Mouse (Mus musculus) embryonic facial prominence, embryonic 11.5 days (tissue): ENCODE results near the gene Mgmt. TPM values are rescaled to one million over a fixed set of nuclear protein-coding genes. Genes with fewer than 3 reads are reported as not detected.

Experiments used
- ATAC-seq: fragments of 200-750 bp; cut with Nextera tagmentation; replicated peaks from 2 replicates; pipeline ENCODE4 v1.8.0; 2017; ENCODE audit warnings: low read depth; ENCODE audit not compliant: insufficient number of reproducible peaks, low FRiP score, low TSS enrichment
- DNase-seq: peaks from one replicate; pipeline ENCODE4 v3.0.0-alpha.2; 2015; ENCODE audit warnings: low spot score
- H3K27ac ChIP-seq: fragments of 300-500 bp; sonication (generic); replicated peaks from 2 replicates; pipeline ENCODE4 v1.5.1; 2014; ENCODE audit warnings: mild to moderate bottlenecking, low read depth, low read length, control low read depth
- H3K27me3 ChIP-seq: fragments of 300-500 bp; sonication (generic); 2 replicates; pipeline ENCODE4 v1.6.1; 2014; ENCODE audit warnings: mild to moderate bottlenecking, low read length, moderate library complexity, mixed read lengths; ENCODE audit not compliant: control insufficient read depth, insufficient read depth
- H3K36me3 ChIP-seq: fragments of 300-500 bp; sonication (generic); replicated peaks from 2 replicates; pipeline ENCODE4 v1.6.1; 2014; ENCODE audit warnings: low read depth, mild to moderate bottlenecking, low read length, moderate library complexity, mixed read lengths; ENCODE audit not compliant: control insufficient read depth, insufficient read depth
- H3K4me1 ChIP-seq: fragments of 300-500 bp; sonication (generic); 2 replicates; pipeline ENCODE4 v1.6.1; 2014; ENCODE audit warnings: low read length, mixed read lengths; ENCODE audit not compliant: control insufficient read depth, insufficient read depth
- H3K4me2 ChIP-seq: fragments of 300-500 bp; sonication (generic); 2 replicates; pipeline ENCODE4 v1.6.1; 2014; ENCODE audit warnings: low read depth, mild to moderate bottlenecking, control low read depth, low read length, moderate library complexity
- H3K4me3 ChIP-seq: fragments of 300-500 bp; sonication (generic); 2 replicates; pipeline ENCODE4 v1.5.1; 2014; ENCODE audit warnings: low read depth, low read length, control low read depth
- H3K9ac ChIP-seq: fragments of 300-500 bp; sonication (generic); replicated peaks from 2 replicates; pipeline ENCODE4 v1.6.1; 2014; ENCODE audit warnings: mild to moderate bottlenecking, control low read depth, low read length
- H3K9me3 ChIP-seq: fragments of 300-500 bp; sonication (generic); replicated peaks from 2 replicates; pipeline ENCODE4 v1.6.1; 2016; ENCODE audit warnings: mild to moderate bottlenecking, low read length, inconsistent platforms, mixed read lengths; ENCODE audit not compliant: control insufficient read depth
- WGBS: fragments of 180-500 bp; shearing (Covaris S2); extraction: QIAGEN DNeasy Blood & Tissue Kit; methylation state at CpG from one replicate; pipeline ENCODE4 v1.1.7; 2014; 5-methylcytosine and 5-hydroxymethylcytosine counted together
- polyA plus RNA-seq: library from polyadenylated mRNA; unstranded; fragments of >200 nt; fragmentation: Nextera tagmentation; extraction: Ambion mirVana; gene quantifications from 2 replicates; pipeline ENCODE4 v1.2.1, GENCODE M21; 2014

Gene Mgmt
- polyA plus RNA-seq, 1 experiment from 2014 or later, result 5.0 TPM

DNA sequence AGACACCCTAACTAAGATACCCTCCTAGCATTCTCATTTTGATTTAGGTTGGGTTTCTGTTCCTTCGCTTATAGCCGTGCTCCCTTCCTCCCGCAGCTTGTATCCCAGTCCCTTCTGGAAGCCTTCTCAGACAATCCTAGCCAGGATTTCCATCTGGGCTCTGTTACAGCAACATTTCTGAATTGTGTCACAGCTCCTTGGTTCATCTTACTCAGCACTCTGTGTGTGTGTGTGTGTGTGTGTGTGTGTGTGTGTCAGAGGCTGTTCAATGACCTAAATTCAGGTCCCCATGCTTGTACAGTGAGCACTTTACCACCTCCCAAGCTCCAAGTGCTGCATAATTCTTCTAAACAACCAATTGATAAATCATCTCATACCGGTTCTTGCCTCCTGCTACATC is 14.0 kb upstream of the Mgmt start:
- DNase-seq (no peak), ATAC-seq (no peak)
- Histone ChIP-seq H3K9me3 (no peaks in the 10 kb centered on the region), H3K9ac (no peak overlapping the region), H3K4me1 (no peaks in the 10 kb centered on the region), H3K27ac (no peak overlapping the region), H3K4me3 (no peak overlapping the region), H3K4me2 (no peak overlapping the region), H3K36me3 (no peaks in the 10 kb centered on the region), H3K27me3 (no peaks in the 10 kb centered on the region)
- WGBS, result 91% methylated on average over 4 of the region's 4 CpGs

DNA sequence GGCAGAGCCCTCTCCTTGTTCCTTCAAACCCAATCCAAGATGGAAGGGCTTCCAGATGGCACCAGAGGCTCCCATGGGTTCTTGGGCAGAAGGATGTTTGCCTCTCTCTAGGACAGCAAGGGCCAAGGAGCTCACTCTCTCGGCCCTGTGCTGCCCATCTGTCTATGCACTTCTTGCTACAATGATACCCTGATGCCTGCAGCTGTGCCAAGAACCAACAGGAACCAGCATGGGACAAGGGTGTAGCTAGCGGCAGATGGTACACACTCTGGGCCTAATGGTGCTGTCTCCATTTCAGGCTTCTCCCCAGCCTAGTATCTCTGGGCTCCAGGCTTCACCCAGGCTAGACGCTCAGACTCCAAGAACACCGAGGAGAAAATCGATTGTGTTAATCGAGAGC is 6.3 kb upstream of the Mgmt start:
- WGBS, result 92% methylated on average over 6 of the region's 6 CpGs
- Histone ChIP-seq H3K9me3 (no peaks in the 10 kb centered on the region), H3K27ac (no peak overlapping the region), H3K36me3 (no peaks in the 10 kb centered on the region), H3K4me2 (no peak overlapping the region), H3K4me3 (no peak overlapping the region), H3K9ac (no peak overlapping the region), H3K27me3 (no peaks in the 10 kb centered on the region), H3K4me1 (no peaks in the 10 kb centered on the region)
- DNase-seq (no peak), ATAC-seq (no peak)

DNA sequence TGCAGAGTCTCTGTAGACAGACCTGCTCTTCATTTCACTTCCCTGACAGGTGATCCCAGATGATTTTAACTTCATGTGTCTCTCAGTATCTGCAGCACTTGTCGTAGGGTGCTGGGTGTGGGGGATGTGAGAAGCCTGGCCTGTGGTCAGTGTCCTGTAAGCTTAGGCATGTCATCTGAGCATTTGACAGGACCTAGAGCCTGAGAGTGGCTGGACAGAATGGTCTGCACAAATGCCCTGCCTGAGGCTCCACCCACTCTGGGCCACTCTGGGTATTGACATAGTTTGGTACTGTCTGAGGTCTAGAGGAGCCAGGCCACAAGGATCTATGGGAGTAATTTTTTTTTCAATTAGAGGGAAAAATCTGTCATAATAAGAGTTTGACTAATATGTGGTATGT is 942 bp downstream of the Mgmt start:
- WGBS, result 86% methylated on average over 1 of the region's 1 CpGs
- Histone ChIP-seq H3K4me2 (no peak overlapping the region), H3K9ac (no peak overlapping the region; the same call in 1 of the 2 replicates)

GRCm38 (mm10) chr7:136895851-136896250 is 1.4 kb downstream of the Mgmt start:
- no peaks in the 10 kb centered on the region for H3K36me3 ChIP-seq
- ATAC-seq (no peak), DNase-seq (no peak)
- H3K27me3 ChIP-seq, result no peaks in the 10 kb centered on the region
- WGBS, result 92% methylated on average over 7 of the region's 7 CpGs
- H3K4me2 ChIP-seq, result no peak overlapping the region
- no peak overlapping the region for H3K9ac ChIP-seq
- H3K4me3 ChIP-seq, result no peak overlapping the region
- no peaks in the 10 kb centered on the region for H3K9me3 ChIP-seq
- H3K4me1 ChIP-seq, result no peaks in the 10 kb centered on the region
- H3K27ac ChIP-seq, result no peak overlapping the region

More for the DNA sequence above, 942 bp downstream of the Mgmt start:
- ATAC-seq (no peak), DNase-seq (no peak)
- Histone ChIP-seq H3K4me3 (no peak overlapping the region), H3K27ac (no peak overlapping the region), H3K4me1 (no peaks in the 10 kb centered on the region), H3K36me3 (no peaks in the 10 kb centered on the region), H3K27me3 (no peaks in the 10 kb centered on the region), H3K9me3 (no peaks in the 10 kb centered on the region)

DNA sequence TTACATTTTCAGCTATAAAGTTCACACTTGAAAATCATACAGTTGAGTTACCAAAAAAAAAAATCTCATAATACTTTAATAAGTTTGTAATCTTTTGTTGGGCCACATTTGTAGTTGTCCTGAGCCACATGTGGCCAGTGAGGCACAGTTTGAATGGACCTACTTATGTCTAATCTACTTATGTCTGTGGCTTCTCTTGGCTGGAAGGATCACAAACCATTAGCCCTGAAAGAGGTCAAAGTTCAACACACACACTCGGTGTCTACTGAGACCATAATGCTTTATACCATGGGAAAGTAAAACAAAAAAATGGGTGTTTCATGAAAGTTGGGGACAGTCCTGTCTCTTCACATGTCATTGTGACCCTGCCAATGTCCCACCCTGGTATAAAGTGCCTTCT is 3.1 kb downstream of the Mgmt start:
- no peaks in the 10 kb centered on the region for H3K9me3 ChIP-seq
- ATAC-seq (no peak), DNase-seq (no peak)
- H3K4me1 ChIP-seq, result no peaks in the 10 kb centered on the region
- H3K4me2 ChIP-seq, result no peak overlapping the region
- no peaks in the 10 kb centered on the region for H3K36me3 ChIP-seq
- WGBS, result 32% methylated on average over 1 of the region's 1 CpGs
- no peak overlapping the region for H3K27ac ChIP-seq
- H3K27me3 ChIP-seq, result no peaks in the 10 kb centered on the region
- no peak overlapping the region for H3K9ac ChIP-seq
- H3K4me3 ChIP-seq, result no peak overlapping the region

GRCm38 (mm10) chr7:136898005-136898404 is 3.6 kb downstream of the Mgmt start:
- DNase-seq (no peak), ATAC-seq (no peak)
- H3K4me2 ChIP-seq, result no peak overlapping the region
- no peaks in the 10 kb centered on the region for H3K9me3 ChIP-seq
- H3K36me3 ChIP-seq, result no peaks in the 10 kb centered on the region
- no peak overlapping the region for H3K9ac ChIP-seq
- no peaks in the 10 kb centered on the region for H3K4me1 ChIP-seq
- no peak overlapping the region for H3K27ac ChIP-seq
- 78% methylated on average over 4 of the region's 4 CpGs for WGBS
- H3K4me3 ChIP-seq, result no peak overlapping the region
- no peaks in the 10 kb centered on the region for H3K27me3 ChIP-seq

- Histone ChIP-seq H3K27me3 (no peaks in the 10 kb centered on the region), H3K27ac (no peak overlapping the region), H3K4me2 (no peak overlapping the region), H3K36me3 (no peaks in the 10 kb centered on the region), H3K9ac (no peak overlapping the region), H3K4me3 (no peak overlapping the region), H3K9me3 (no peaks in the 10 kb centered on the region), H3K4me1 (no peaks in the 10 kb centered on the region; the same call in 1 of the 2 replicates)
- DNase-seq, result no peak
- no peak for ATAC-seq
- 91% methylated on average over 11 of the region's 11 CpGs for WGBS
Measured at GRCm38 (mm10) chr7:136908616-136909144, 14.3 kb downstream of the Mgmt start.

DNA sequence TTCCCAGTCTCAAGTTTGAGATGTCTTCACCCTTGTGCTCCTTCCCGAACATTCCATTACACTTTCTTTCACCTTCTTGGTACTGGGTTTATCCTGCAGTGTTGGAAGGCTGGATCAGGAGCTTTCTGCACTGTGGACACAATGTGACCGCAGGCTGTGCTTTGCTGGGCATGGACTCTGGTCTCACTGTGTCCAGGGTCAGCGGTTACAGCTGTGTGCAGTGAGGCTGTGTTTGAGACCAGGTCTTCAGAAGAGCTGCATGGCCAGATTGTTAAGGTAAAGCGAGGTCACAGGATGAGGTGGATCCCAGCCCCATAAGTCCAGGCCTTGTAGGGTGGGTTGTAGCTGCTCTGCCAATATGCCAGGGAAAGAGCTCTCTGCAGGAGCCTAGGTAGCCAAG is 18.5 kb downstream of the Mgmt start:
- Histone ChIP-seq H3K9me3 (no peaks in the 10 kb centered on the region), H3K4me1 (no peaks in the 10 kb centered on the region; the same call in 1 of the 2 replicates), H3K27me3 (no peaks in the 10 kb centered on the region), H3K9ac (no peak overlapping the region), H3K4me2 (no peak overlapping the region), H3K36me3 (no peaks in the 10 kb centered on the region), H3K27ac (no peak overlapping the region), H3K4me3 (no peak overlapping the region)
- WGBS, result 92% methylated on average over 4 of the region's 4 CpGs
- DNase-seq (no peak), ATAC-seq (no peak)
